Comparison of ENCODE assay signal across 21 mouse cellular contexts in genomic region chr2:6867297-6867696, GRCm38 (mm10).
DNase-seq lines count a peak whose midpoint lies in the region; ATAC-seq and TF ChIP-seq lines count a peak whose summit lies in the region.
"Had no signal": no experiment of that assay in that cellular context is flagged by ENCODE, and none has a peak within 500 bp of the region (broad histone marks: within the 10 kb centered on the region; RNA-seq: fewer than 3 reads in every experiment).

No protein-coding gene starts in this region.

- no peaks in the 10 kb centered on the region for H3K36me3 ChIP-seq in forebrain, embryonic 16.5 days (ENCODE audit: control insufficient read depth, insufficient read depth)
- no peaks in the 10 kb centered on the region for H3K36me3 ChIP-seq in neural tube, embryonic 14.5 days (ENCODE audit: control insufficient read depth, insufficient read depth, low read length)
- H3K36me3 ChIP-seq: embryonic facial prominence, embryonic 13.5 days; neural tube, embryonic 12.5 days had no signal

- no peaks in the 10 kb centered on the region for H3K9me3 ChIP-seq in forebrain, embryonic 16.5 days (ENCODE audit: control insufficient read depth, low read length)
- H3K9me3 ChIP-seq in neural tube, embryonic 14.5 days (ENCODE audit: control insufficient read depth, low read length), result no peaks in the 10 kb centered on the region
- H3K9me3 ChIP-seq: embryonic facial prominence, embryonic 13.5 days; neural tube, embryonic 12.5 days had no signal

- peak overlapping the region; percentile 12; the same call in 1 of the 2 replicates for H3K27ac ChIP-seq in left cerebral cortex, adult 2 months
- H3K27ac ChIP-seq in cortical plate, adult 2 months (ENCODE audit: insufficient read depth, low read length), result no peak overlapping the region
- peak overlapping the region; percentile 76 for H3K27ac ChIP-seq in forebrain, embryonic 16.5 days (ENCODE audit: low read length)
- H3K27ac ChIP-seq in neural tube, embryonic 14.5 days (ENCODE audit: low read depth, low read length), result no peak overlapping the region; the same call in 1 of the 2 replicates
- H3K27ac ChIP-seq: embryonic facial prominence, embryonic 13.5 days; heart, adult 2 months; kidney, postnatal 0 days; neural tube, embryonic 12.5 days had no signal

- H3K9ac ChIP-seq in forebrain, embryonic 16.5 days (replicated peaks; ENCODE audit: low read depth, low read length), result peak overlapping the region; percentile 52
- no peak overlapping the region for H3K9ac ChIP-seq in neural tube, embryonic 14.5 days (replicated peaks; ENCODE audit: low read depth, low read length)
- H3K9ac ChIP-seq: embryonic facial prominence, embryonic 13.5 days; neural tube, embryonic 12.5 days had no signal

- TF ChIP-seq CTCF in left cerebral cortex, adult 2 months (IDR thresholded peaks at IDR 0.05), result no peak
- TF ChIP-seq CTCF in cortical plate, adult 2 months (IDR thresholded peaks at IDR 0.05; ENCODE audit: extremely low read depth, insufficient read depth, low read length), result no peak

- H3K4me1 ChIP-seq in cortical plate, adult 2 months (ENCODE audit: control insufficient read depth, insufficient read depth, low read length), result peaks cover 7% of the 10 kb centered on the region
- peaks cover 31% of the 10 kb centered on the region for H3K4me1 ChIP-seq in forebrain, embryonic 16.5 days (replicated peaks; ENCODE audit: control insufficient read depth, insufficient read depth, low read length)
- H3K4me1 ChIP-seq in neural tube, embryonic 14.5 days (ENCODE audit: control insufficient read depth, insufficient read depth, low read length), result peaks cover 28% of the 10 kb centered on the region

- no peaks in the 10 kb centered on the region for H3K27me3 ChIP-seq in forebrain, embryonic 16.5 days (replicated peaks; ENCODE audit: control insufficient read depth, insufficient read depth, low read length)
- H3K27me3 ChIP-seq in neural tube, embryonic 14.5 days (ENCODE audit: control insufficient read depth, insufficient read depth, low read length), result no peaks in the 10 kb centered on the region
- H3K27me3 ChIP-seq: neural tube, embryonic 12.5 days had no signal

- no peak for ATAC-seq in forebrain, embryonic 16.5 days
- ATAC-seq in neural tube, embryonic 14.5 days (ENCODE audit: low read depth), result peak; percentile 72; the same call in 1 of the 2 replicates
- no peak for ATAC-seq in cerebellum, adult (ENCODE audit: insufficient number of reproducible peaks, low FRiP score, low TSS enrichment)

- intact Hi-C loops in left cerebral cortex, adult 2 months (cut with DNase I), result no loop called here

- peak overlapping the region; percentile 57 for H3K4me2 ChIP-seq in forebrain, embryonic 16.5 days (ENCODE audit: low read length)
- H3K4me2 ChIP-seq in neural tube, embryonic 14.5 days (ENCODE audit: low read depth, low read length), result no peak overlapping the region
- H3K4me2 ChIP-seq: embryonic facial prominence, embryonic 13.5 days; neural tube, embryonic 12.5 days had no signal

- H3K4me3 ChIP-seq in left cerebral cortex, adult 2 months, result no peak overlapping the region; the same call in 1 of the 2 replicates
- H3K4me3 ChIP-seq in cortical plate, adult 2 months (ENCODE audit: insufficient read depth, low read length), result peak overlapping the region; percentile 18; the same call in 1 of the 2 replicates
- peak overlapping the region; percentile 29 for H3K4me3 ChIP-seq in forebrain, embryonic 16.5 days (replicated peaks; ENCODE audit: low read length)
- no peak overlapping the region for H3K4me3 ChIP-seq in neural tube, embryonic 14.5 days (ENCODE audit: low read depth, low read length)
- H3K4me3 ChIP-seq: embryonic facial prominence, embryonic 13.5 days; heart, adult 2 months; neural tube, embryonic 12.5 days had no signal

- 13% methylated on average over 4 of the region's 4 CpGs for WGBS in forebrain, embryonic 16.5 days
- WGBS in neural tube, embryonic 14.5 days, result 12% methylated on average over 4 of the region's 4 CpGs

- DNase-seq in left cerebral cortex, adult 2 months (ENCODE audit: extremely low spot score in 1 of 2, low spot score in 2 of 2), result peak in 1 of 2 experiments; percentile 5
- DNase-seq in left cerebral cortex, adult 18-20 months (ENCODE audit: low spot score in 2 of 2), result no peak
- DNase-seq in right cerebral cortex, adult 18-20 months, result no peak
- DNase-seq: adrenal gland, adult 8-10 months; cerebellum, adult 11 months; cerebellum, postnatal 10 days; gastrocnemius, postnatal 14 days; heart, adult 2 months; heart, postnatal 4 days; kidney, adult 11 months; left cerebral cortex, postnatal 4 days; liver; lung, postnatal 10 days; right cerebral cortex, postnatal 4 days had no signal

- no peak for TF ChIP-seq POLR2A in cortical plate, adult 2 months (IDR thresholded peaks at IDR 0.05; ENCODE audit: extremely low read depth, insufficient read depth, low read length)

Comparison
In these comparisons a context has a peak if more than half of its experiments do, and no peak if none do; other contexts are left out.
1. H3K27ac ChIP-seq: peak in left cerebral cortex, adult 2 months (single experiment) and forebrain, embryonic 16.5 days (single experiment); none in cortical plate, adult 2 months (single experiment) and neural tube, embryonic 14.5 days (single experiment).
2. H3K4me3 ChIP-seq: peak in cortical plate, adult 2 months (single experiment) and forebrain, embryonic 16.5 days (single experiment); none in left cerebral cortex, adult 2 months (single experiment) and neural tube, embryonic 14.5 days (single experiment).